Mouse (Mus musculus): ENCODE measurements around the gene Cmip.

DNA sequence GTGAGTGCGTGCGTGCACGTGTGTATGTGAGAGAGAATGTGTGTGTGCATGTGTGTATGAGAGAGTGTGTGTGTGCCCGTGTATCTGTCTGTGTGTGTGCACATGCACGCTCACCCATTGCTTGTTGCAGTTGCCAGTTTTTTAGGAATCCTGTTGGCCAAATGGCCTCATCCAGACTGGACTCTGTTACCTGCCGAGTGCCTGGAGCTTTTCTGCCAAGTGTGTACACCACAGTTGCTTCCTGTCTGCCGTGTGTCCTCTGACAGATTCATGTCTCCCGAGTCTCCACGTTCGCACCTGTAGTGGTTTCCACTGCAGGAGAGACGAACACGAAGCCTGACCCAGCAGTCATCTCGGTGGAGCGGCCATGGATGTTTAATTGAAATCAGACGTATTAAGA lies 64.4 kb downstream of the Cmip start:
- TF ChIP-seq GATA1 (IDR thresholded peaks at IDR 0.05; ENCODE audit: borderline replicate concordance, low read length) (no peak), FLI1 (IDR thresholded peaks at IDR 0.05; ENCODE audit: low read length) (no peak)
